Mouse (Mus musculus): ENCODE measurements around the gene 3830406C13Rik. TPM values are rescaled to one million over a fixed set of nuclear protein-coding genes. Genes with fewer than 3 reads are reported as not detected.
A peak's percentile ranks its signal among the peaks of the same experiment; 100 is the strongest.

3830406C13Rik gene
- total RNA-seq, 2 experiments from 2014 or later = 30.0 to 42.2 TPM

GRCm38 (mm10) chr14:12342458-12343131 lies 58.6 kb downstream of the 3830406C13Rik start:
- no peak for DNase-seq

- DNase-seq = no peak
These were observed 59.5 kb downstream of the 3830406C13Rik start for GRCm38 (mm10) chr14:12343451-12343941.

DNA sequence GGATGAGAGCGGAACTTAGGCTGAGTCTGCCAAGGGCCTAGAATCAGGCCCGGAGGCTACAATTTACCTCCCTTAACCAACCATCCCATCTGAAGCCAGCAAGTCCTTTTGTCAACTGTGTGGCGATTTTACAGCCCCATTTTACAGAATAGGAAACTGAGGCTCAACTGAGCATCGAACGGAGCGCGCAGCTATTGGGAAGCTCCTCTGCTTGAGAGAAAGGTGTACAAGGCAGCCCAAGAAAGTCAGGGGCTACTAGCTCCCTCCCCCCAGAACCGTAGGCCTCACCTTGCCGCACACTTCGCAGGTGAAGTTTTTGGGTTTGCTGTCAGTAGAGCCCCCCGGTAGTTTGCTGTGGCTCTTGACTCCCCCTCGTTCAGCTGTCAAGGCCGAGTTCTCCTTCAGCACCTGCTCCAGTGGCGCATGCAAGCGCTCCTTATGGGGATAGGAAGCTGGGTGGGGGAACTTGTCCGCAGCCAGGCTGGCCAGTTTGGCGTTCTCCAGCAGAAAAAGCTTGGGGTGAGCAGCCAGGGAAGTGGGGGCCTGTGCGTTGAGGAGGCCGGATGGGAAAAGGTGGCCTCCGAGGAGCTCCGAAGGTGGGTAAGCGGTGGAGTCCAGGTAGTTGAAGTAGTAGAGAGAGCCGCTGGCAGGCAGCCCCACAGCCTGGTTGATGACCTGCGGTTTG lies 60.2 kb downstream of the 3830406C13Rik start:
- no peak for DNase-seq

GRCm38 (mm10) chr14:12344746-12345240 lies 60.8 kb downstream of the 3830406C13Rik start:
- DNase-seq = peak; percentile 24

- DNase-seq = no peak
These were observed 61.4 kb downstream of the 3830406C13Rik start for GRCm38 (mm10) chr14:12345241-12345921.

DNA sequence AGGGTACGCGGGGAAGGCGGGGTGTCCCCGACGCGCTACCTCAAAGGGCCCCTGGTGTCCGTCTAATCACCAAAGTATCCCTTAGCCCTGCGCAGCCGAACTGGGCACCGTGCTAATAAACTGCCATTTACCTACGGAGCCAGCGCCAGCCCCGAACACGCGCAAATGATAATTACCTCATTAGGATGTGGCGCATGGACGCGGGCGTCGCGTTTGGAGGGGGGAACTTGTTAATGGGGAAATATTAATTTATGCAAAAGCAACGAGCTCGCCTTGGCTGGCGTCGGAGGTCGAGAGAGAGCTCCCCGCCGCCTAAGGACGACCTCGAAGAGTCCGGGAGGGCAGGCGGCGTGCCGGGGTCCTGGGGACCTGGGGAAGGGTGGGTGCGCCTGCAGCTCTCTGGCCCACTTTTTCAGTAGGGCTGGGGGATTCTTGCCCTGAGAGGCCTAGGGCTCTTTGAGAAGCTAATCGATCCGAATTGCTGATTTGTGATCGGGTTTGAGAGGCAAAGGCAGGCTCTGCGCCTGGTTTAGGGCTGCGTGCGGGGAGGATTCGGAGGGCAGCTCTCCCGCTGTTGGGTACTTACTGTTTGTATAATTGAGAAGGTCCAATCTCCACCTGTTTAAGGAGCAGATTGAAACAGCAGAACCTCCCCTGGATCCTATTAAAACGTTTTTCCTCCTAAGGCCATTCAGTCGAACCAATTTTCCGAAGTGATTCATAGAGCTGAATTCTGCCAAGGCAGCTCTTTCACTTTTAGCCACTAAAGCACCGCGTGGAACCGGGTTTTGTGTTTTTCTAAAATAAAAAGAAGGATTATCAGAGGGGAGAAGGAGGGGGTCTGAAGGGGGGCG lies 62.3 kb downstream of the 3830406C13Rik start:
- no peak for DNase-seq

DNA sequence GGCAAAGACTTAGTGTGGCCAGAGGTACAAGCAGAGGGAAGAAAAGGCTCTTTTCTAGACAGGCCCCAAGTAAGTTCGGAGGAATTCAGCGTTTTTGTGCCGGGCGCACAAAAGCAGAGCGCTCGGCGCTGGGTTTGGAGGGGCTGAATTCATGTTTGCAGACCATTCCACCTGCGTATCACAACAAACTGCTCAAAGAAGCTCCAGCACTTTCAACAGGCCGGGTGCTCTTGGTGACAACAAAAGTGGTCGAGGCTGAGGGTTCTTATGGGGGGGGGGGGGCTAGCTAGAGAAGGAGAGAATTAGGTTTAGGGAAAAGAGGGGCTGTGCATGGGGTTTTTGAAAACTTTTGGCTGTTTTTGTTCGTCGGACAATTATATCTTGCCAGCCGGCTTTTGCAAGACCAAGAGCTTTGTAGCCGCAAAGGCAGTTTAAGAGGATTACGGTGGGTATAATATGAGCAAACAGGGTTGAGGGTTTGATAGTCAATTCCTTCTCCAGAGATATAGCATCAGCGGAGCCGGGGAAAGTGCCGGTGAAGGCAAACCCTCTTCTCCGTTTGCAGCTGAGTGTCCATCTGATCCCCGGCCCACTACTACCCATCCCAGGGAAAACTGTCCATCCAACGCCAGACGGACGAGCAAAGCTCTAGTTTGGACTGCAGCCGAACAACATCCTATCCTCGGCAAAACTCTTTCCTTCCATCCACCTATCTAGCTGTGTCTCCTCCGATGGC lies 63.1 kb downstream of the 3830406C13Rik start:
- DNase-seq = no peak

DNA sequence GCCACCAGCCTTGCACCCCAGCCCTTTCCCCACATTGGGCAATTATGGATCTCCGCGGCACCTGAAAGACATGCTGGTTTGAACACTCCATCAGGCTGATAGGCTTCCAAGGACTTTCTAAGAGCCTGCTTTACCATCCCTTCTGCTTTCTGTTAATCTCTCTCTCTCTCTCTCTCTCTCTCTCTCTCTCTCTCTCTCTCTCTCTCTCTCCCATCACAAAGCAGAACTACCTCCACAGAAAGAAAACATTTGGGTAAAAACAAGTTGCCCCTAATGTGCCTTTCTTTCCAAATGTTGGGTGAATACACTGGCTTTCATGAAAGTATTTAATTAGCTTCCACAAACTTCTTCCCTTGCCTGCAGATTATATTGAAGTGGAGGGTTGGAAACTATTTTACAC lies 64.1 kb downstream of the 3830406C13Rik start, which contains the start of gene Fezf2:
Gene Fezf2 (minus strand): TSS at position 101 of the 400 bp plus-strand sequence.
- DNase-seq = no peak

- DNase-seq = no peak
These were observed 65.5 kb downstream of the 3830406C13Rik start for GRCm38 (mm10) chr14:12349334-12350090.

- no peak for DNase-seq
These were observed 66.4 kb downstream of the 3830406C13Rik start for GRCm38 (mm10) chr14:12350271-12350916.

Other genes with a start within 250 kb of the 3830406C13Rik start
- under 1 TPM; 0.09 to 0.15 TPM for gene Gm49355, start 197 bp upstream of the 3830406C13Rik start, total RNA-seq (2021)
- not detected for gene Fezf2, start 64.0 kb downstream of the 3830406C13Rik start, total RNA-seq (2021)